Mouse (Mus musculus) kidney, postnatal 14 days (tissue): ENCODE measurements at regions not wholly inside any gene's neighbourhood (a gene's known extent, or its start where the extent isn't known, plus 50 kb on each side); places are given as distances from the start of the nearest gene placed in this dataset.

Source experiments
- DNase-seq: peaks from one replicate; pipeline ENCODE4 v3.0.0; 2022; ENCODE audit warnings: mixed read lengths

DNA sequence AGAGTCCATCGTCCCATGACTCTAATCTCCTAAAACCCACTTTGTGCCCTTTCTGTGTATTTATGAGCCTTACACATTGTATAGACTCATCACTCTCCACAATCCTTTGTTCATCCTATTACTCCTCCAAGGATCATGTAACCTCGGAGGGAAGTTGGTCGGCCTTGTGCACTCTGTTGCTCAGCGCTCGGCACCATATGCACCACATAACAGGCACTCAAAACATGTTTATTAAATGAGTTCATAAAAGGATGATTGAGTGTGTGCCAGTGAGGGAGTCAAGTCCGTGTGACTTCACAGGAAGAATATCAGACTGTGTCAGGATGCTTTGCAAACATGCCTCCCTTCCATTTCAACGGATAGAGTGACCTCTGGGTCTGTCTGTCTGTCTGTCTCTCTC, 858.8 kb downstream of the Gsdmc2 start:
- DNase-seq: no peak

GRCm38 (mm10) chr15:62970566-62970965, 874.4 kb downstream of the Gsdmc2 start:
- DNase-seq: no peak

GRCm38 (mm10) chr15:62962681-62963080, 882.3 kb downstream of the Gsdmc2 start:
- DNase-seq: no peak

- DNase-seq: no peak
Measured at GRCm38 (mm10) chr15:62960623-62961022, 884.4 kb downstream of the Gsdmc2 start.

GRCm38 (mm10) chr15:62958506-62959330, 886.3 kb downstream of the Gsdmc2 start:
- DNase-seq: no peak

GRCm38 (mm10) chr15:62954889-62955288, 890.1 kb downstream of the Gsdmc2 start:
- no peak for DNase-seq

DNA sequence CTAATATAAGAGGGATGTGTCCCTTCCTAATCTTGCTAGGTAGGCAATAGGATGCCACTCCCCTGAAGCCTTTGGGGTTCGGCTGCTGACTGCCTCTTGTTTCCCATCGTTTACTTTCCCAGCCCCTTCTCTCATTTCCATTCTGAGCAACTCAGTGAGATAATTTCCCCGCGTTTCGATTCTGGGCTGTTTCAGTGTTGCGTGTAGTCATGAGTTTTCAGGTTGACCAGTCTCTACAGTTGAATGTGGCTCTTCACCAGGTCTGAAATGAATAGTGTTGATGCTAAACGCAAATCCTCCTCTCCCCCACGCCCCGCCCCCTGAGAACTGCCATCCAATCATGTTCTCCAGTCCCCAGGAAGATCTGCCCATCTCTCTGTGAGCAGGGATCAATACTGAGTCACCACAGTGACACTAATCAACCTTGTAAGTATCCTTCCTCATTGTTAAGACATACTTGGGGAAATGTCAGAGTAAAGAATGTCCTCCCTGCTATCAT, 890.6 kb downstream of the Gsdmc2 start:
- no peak for DNase-seq

DNA sequence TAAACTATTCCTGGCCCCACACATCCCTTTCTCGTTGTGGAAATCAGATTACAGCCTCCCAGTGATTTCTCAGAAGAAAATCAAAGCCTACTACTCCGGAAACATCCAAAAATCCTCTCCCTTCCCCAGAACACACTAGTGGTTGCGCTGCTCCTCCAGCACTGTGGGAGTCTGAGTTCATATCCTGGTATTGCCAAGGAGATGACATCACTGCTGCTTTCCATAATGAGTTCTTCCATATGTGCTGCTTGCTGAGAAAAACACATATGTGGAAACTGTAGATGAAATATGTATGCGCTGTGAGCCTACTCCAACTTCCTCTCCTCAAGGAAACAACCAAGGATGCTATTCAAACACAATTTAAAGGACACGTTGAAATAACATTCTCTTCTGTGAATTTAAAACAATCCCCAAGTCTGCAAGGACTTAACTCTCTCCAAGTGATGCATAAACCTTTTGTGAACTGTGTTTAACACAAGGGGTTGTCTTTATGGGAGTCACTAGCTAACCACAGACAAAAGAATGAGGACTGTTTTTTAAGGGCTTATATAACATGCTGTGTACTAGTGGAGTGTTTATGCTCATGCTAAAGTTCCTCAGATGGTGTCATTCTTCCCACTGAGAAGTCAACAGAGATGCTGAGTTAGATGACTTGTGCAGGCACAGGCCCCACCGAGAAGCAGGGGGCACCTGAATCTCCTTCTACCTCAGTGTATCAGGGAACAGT, 891.6 kb downstream of the Gsdmc2 start:
- DNase-seq: no peak

GRCm38 (mm10) chr15:62952487-62953214, 892.3 kb downstream of the Gsdmc2 start:
- DNase-seq: no peak

DNA sequence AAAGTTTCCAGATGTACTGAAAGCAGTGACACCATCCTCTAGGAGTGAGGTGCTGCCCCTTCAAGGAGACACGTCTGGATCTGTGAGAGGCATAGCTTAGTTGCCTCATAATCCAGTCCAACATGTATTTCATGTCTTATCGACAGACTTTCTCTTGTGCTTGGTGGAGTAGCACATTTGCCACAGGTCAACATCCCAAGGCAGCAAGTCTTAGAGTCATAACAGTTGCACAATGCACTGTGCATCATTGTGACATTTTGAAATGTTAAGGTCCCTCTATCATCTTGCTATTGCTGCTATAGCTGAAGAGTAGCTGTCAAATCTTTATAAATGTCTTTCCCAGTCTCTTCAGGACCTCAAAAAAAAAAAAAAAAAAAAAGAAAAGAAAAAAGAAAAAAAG, 905.6 kb downstream of the Gsdmc2 start:
- DNase-seq: no peak

DNA sequence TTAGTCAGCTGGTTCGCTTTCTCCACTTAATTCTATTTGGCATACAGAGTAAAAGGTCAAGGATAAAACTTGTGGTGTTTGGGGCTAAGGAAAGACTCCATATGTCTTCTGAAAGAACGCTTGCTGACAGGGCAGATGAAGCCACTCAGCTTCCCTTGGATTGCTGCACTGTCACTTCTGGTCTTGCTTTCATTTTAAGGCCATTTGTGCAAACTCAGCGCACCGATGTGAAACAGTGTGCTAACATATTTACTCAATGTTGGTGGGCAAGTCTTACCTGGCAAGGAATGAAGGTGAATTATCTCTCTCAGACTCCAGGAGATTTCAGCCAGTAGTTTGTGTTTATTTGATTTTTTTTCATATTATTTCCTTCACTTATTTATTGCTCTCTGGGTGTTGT, 907.2 kb downstream of the Gsdmc2 start:
- no peak for DNase-seq

DNA sequence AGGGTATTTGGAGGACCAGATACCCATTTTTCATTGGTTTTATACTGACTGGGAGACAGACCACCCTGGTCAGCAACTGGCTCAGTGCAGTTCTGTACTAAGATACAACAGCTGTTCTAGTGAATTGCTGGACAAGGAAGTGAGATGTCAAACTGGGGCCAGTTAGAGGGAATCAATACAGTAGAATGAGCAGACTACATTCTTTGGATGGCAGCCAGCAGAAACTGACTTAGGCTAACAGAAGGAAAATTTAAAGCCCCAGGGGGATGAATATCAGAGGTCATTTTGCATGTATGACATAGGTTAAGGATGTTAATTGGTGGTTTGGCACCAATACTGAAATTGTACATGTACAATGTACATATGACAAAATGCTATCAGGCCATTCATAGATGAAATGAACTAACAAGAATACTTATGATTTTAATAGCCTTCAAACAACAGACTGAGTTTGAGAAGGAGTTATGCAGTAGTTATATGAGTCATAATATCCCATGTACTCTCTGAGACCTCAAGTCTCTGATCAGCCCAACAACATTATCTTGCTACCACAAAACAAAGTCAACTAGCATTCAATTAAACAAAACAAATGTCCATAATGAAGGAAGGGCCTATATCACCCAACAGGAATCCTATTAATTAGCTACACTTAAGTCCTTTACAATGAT, 910.3 kb downstream of the Gsdmc2 start:
- DNase-seq: peak; percentile 58

GRCm38 (mm10) chr15:62920520-62920919, 924.5 kb downstream of the Gsdmc2 start:
- no peak for DNase-seq

- no peak for DNase-seq
Measured at GRCm38 (mm10) chr15:62919264-62919663, 925.7 kb downstream of the Gsdmc2 start.

DNA sequence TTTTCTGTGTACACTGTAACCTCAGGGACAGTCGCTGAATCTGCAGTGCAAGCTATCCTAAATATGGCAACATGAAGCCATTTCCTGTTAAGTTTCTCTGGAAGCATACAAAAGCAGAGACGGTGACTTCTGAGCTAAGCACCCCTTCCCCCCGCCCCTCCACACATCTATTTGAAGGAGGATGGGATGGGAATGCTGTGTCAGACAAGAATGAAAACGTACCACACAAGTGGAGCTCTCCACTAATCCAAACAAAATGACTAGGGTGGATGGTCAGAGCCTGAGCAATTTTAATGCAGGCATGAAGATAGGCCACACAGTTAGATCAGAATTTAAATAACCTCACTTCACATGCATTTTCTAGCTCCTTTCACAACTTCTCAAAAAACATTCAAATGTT, 936.6 kb downstream of the Gsdmc2 start:
- DNase-seq: no peak

DNA sequence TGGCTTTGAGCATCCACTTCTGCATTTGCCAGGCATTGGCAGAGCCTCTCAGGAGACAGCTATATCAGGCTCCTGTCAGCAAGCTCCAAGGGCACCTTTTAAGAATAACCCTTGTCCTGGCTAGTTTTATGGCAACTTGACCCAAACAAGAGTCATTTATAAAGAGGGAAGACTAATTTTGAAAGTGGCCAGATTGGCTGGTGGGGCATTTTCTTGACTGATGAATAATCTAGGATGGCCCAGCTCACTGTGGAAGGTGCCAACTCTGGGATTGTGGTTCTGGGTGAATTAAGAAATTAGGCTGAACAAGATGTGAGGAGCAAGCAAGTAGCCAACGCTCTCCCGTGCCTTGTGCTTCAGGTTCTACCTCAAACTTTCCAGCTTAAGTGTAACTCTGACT, 937.8 kb downstream of the Gsdmc2 start:
- no peak for DNase-seq

- DNase-seq: peak; percentile 95
Measured at GRCm38 (mm10) chr15:62903047-62903822, 941.7 kb downstream of the Gsdmc2 start.

- no peak for DNase-seq
Measured at GRCm38 (mm10) chr15:62901955-62902354, 943.0 kb downstream of the Gsdmc2 start.

GRCm38 (mm10) chr15:62889798-62890197, 955.2 kb downstream of the Gsdmc2 start:
- no peak for DNase-seq

- no peak for DNase-seq
Measured at GRCm38 (mm10) chr15:62885331-62885730, 959.6 kb downstream of the Gsdmc2 start.

DNA sequence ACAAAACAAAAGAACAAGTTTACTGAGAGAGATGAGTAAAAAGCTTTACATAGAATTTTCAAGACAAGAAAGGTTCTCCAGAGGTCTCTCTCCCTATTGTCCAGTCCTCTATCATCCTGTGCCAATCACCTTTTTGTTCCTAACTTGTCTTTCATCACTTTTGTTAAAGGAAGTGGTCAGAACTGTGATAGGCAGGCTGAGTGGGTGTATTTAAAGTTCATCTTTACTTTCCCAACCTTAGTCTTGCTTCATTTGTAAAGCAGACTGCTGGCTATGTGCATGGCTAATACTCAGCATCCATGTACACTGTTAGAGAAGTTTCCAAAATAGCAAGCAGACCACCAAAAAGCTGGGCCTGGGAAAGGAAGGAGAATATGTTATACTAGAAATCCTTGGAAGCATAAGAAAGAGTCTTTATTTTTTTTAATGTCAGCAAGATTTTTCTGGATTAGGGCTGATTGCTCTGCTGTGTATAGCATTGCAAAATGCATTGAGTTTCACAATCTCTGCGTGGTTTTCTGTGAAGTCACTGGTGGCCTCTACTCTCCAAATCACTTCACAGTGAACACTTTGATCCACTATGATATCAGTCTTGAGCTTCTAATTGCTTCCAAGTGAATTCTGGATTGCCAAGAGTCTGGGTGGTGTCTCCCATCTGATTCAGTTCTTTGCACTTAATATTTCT, 973.8 kb downstream of the Gsdmc2 start:
- DNase-seq: no peak
